Mouse (Mus musculus) forebrain, embryonic 12.5 days (tissue): ENCODE data around the gene Il17rc. TPM values are rescaled to one million over a fixed set of nuclear protein-coding genes. Genes with fewer than 3 reads are reported as not detected.

ENCODE experiments used
- ATAC-seq: fragments of 200-750 bp; cut with Nextera tagmentation; 2 replicates; pipeline ENCODE4 v1.8.0; 2017; ENCODE audit warnings: moderate TSS enrichment; ENCODE audit not compliant: low FRiP score
- H3K27ac ChIP-seq: fragments of 300-500 bp; sonication (generic); 2 replicates; pipeline ENCODE4 v1.5.1; 2016; ENCODE audit warnings: mild to moderate bottlenecking
- H3K27me3 ChIP-seq: fragments of 300-500 bp; sonication (generic); 2 replicates; pipeline ENCODE4 v1.6.1; 2016; ENCODE audit warnings: mild to moderate bottlenecking
- H3K36me3 ChIP-seq: fragments of 300-500 bp; sonication (generic); replicated peaks from 2 replicates; pipeline ENCODE4 v1.6.1; 2016; ENCODE audit warnings: mild to moderate bottlenecking
- H3K4me1 ChIP-seq: fragments of 300-500 bp; sonication (generic); 2 replicates; pipeline ENCODE4 v1.6.1; 2016
- H3K4me2 ChIP-seq: fragments of 300-500 bp; sonication (generic); 2 replicates; pipeline ENCODE4 v1.6.1; 2016; ENCODE audit warnings: mild to moderate bottlenecking, moderate library complexity
- H3K4me3 ChIP-seq: fragments of 300-500 bp; sonication (generic); replicated peaks from 2 replicates; pipeline ENCODE4 v1.5.1; 2016; ENCODE audit warnings: mild to moderate bottlenecking
- H3K9ac ChIP-seq: fragments of 300-500 bp; sonication (generic); 2 replicates; pipeline ENCODE4 v1.6.1; 2016; ENCODE audit warnings: mild to moderate bottlenecking
- H3K9me3 ChIP-seq: fragments of 300-500 bp; sonication (generic); 2 replicates; pipeline ENCODE4 v1.6.1; 2016
- WGBS: fragments of 180-500 bp; shearing (Covaris S2); methylation state at CpG from one replicate; pipeline ENCODE4 v1.1.7; 2016; 5-methylcytosine and 5-hydroxymethylcytosine counted together
- polyA plus RNA-seq: library from polyadenylated mRNA; unstranded; fragments of >200 nt; fragmentation: Nextera tagmentation; extraction: Ambion mirVana; gene quantifications from 2 replicates; pipeline ENCODE4 v1.2.1, GENCODE M21; 2016

Il17rc gene
- polyA plus RNA-seq, result 1.6 and 2.2 TPM in 2 replicates

- no peak for ATAC-seq
- Histone ChIP-seq H3K27ac (no peak within 1 kb of the TSS), H3K4me2 (no peak within 1 kb of the TSS), H3K27me3 (peaks cover 49% of the 10 kb centered on the region), H3K9me3 (no peaks in the 10 kb centered on the region), H3K4me1 (peaks cover 11% of the 10 kb centered on the region), H3K36me3 (no peaks in the 10 kb centered on the region), H3K9ac (peak within 1 kb of the TSS; percentile 17), H3K4me3 (no peak within 1 kb of the TSS)
- WGBS, result 19% methylated on average over 12 of the region's 12 CpGs
These were observed at the start of gene Il17rc for GRCm38 (mm10) chr6:113471297-113471936. Il17rc (plus strand) TSS chr6:113471427.

- Histone ChIP-seq H3K36me3 (no peaks in the 10 kb centered on the region), H3K9me3 (peaks cover 6% of the 10 kb centered on the region; the same call in 1 of the 2 replicates), H3K4me3 (no peak overlapping the region), H3K4me1 (peaks cover 12% of the 10 kb centered on the region), H3K4me2 (no peak overlapping the region), H3K9ac (no peak overlapping the region), H3K27me3 (no peaks in the 10 kb centered on the region), H3K27ac (no peak overlapping the region)
- WGBS, result 79% methylated on average over 4 of the region's 4 CpGs
- ATAC-seq, result no peak
These were observed 48.2 kb upstream of the Il17rc start for GRCm38 (mm10) chr6:113423000-113423399.

GRCm38 (mm10) chr6:113424187-113424586 is 47.0 kb upstream of the Il17rc start:
- Histone ChIP-seq H3K27ac (no peak overlapping the region), H3K4me3 (no peak overlapping the region), H3K4me1 (peaks cover 4% of the 10 kb centered on the region), H3K9me3 (peaks cover 6% of the 10 kb centered on the region; the same call in 1 of the 2 replicates), H3K9ac (no peak overlapping the region), H3K4me2 (no peak overlapping the region), H3K27me3 (no peaks in the 10 kb centered on the region), H3K36me3 (no peaks in the 10 kb centered on the region)
- no peak for ATAC-seq
- WGBS, result 87% methylated on average over 7 of the region's 7 CpGs

- no peak for ATAC-seq
- no peak overlapping the region for H3K9ac ChIP-seq
- 89% methylated on average over 4 of the region's 4 CpGs for WGBS
- H3K4me2 ChIP-seq, result no peak overlapping the region
- H3K4me1 ChIP-seq, result no peaks in the 10 kb centered on the region
- no peak overlapping the region for H3K27ac ChIP-seq
- no peak overlapping the region for H3K4me3 ChIP-seq
- no peaks in the 10 kb centered on the region for H3K27me3 ChIP-seq
- H3K36me3 ChIP-seq, result no peaks in the 10 kb centered on the region
- H3K9me3 ChIP-seq, result peaks cover 6% of the 10 kb centered on the region; the same call in 1 of the 2 replicates
These were observed 44.5 kb upstream of the Il17rc start for GRCm38 (mm10) chr6:113426696-113427095.

GRCm38 (mm10) chr6:113427397-113427796 is 43.8 kb upstream of the Il17rc start:
- Histone ChIP-seq H3K36me3 (no peaks in the 10 kb centered on the region), H3K9ac (no peak overlapping the region), H3K4me3 (no peak overlapping the region), H3K9me3 (peaks cover 6% of the 10 kb centered on the region; the same call in 1 of the 2 replicates), H3K27me3 (no peaks in the 10 kb centered on the region), H3K4me2 (no peak overlapping the region), H3K4me1 (no peaks in the 10 kb centered on the region), H3K27ac (no peak overlapping the region)
- 63% methylated on average over 3 of the region's 3 CpGs for WGBS
- ATAC-seq, result no peak

GRCm38 (mm10) chr6:113428006-113428405 is 43.2 kb upstream of the Il17rc start:
- no peaks in the 10 kb centered on the region for H3K27me3 ChIP-seq
- H3K9me3 ChIP-seq, result peaks cover 6% of the 10 kb centered on the region; the same call in 1 of the 2 replicates
- 94% methylated on average over 16 of the region's 16 CpGs for WGBS
- no peaks in the 10 kb centered on the region for H3K36me3 ChIP-seq
- no peak for ATAC-seq
- H3K4me1 ChIP-seq, result no peaks in the 10 kb centered on the region
- H3K4me3 ChIP-seq, result no peak overlapping the region
- H3K4me2 ChIP-seq, result no peak overlapping the region
- no peak overlapping the region for H3K9ac ChIP-seq
- H3K27ac ChIP-seq, result no peak overlapping the region

- peaks cover 6% of the 10 kb centered on the region; the same call in 1 of the 2 replicates for H3K9me3 ChIP-seq
- no peaks in the 10 kb centered on the region for H3K27me3 ChIP-seq
- no peaks in the 10 kb centered on the region for H3K4me1 ChIP-seq
- H3K27ac ChIP-seq, result no peak overlapping the region
- ATAC-seq, result no peak
- H3K4me2 ChIP-seq, result no peak overlapping the region
- no peak overlapping the region for H3K4me3 ChIP-seq
- H3K9ac ChIP-seq, result no peak overlapping the region
- H3K36me3 ChIP-seq, result no peaks in the 10 kb centered on the region
- WGBS, result 80% methylated on average over 3 of the region's 3 CpGs
These were observed 41.3 kb upstream of the Il17rc start for GRCm38 (mm10) chr6:113429965-113430364.

GRCm38 (mm10) chr6:113430846-113431245 is 40.4 kb upstream of the Il17rc start:
- Histone ChIP-seq H3K27ac (no peak overlapping the region), H3K4me2 (no peak overlapping the region), H3K4me1 (no peaks in the 10 kb centered on the region), H3K27me3 (no peaks in the 10 kb centered on the region), H3K9ac (no peak overlapping the region), H3K36me3 (no peaks in the 10 kb centered on the region), H3K9me3 (peaks cover 6% of the 10 kb centered on the region; the same call in 1 of the 2 replicates), H3K4me3 (no peak overlapping the region)
- 71% methylated on average over 3 of the region's 3 CpGs for WGBS
- ATAC-seq, result no peak

GRCm38 (mm10) chr6:113431801-113432200 is 39.4 kb upstream of the Il17rc start:
- H3K4me2 ChIP-seq, result no peak overlapping the region

GRCm38 (mm10) chr6:113433661-113434060 is 37.6 kb upstream of the Il17rc start:
- no peaks in the 10 kb centered on the region for H3K4me1 ChIP-seq
- ATAC-seq, result no peak
- no peak overlapping the region for H3K9ac ChIP-seq
- no peaks in the 10 kb centered on the region for H3K36me3 ChIP-seq
- WGBS, result 85% methylated on average over 3 of the region's 3 CpGs
- no peak overlapping the region for H3K4me2 ChIP-seq
- no peaks in the 10 kb centered on the region for H3K9me3 ChIP-seq
- no peak overlapping the region for H3K4me3 ChIP-seq
- no peaks in the 10 kb centered on the region for H3K27me3 ChIP-seq
- H3K27ac ChIP-seq, result no peak overlapping the region

More at GRCm38 (mm10) chr6:113431801-113432200, 39.4 kb upstream of the Il17rc start:
- Histone ChIP-seq H3K4me1 (no peaks in the 10 kb centered on the region), H3K4me3 (no peak overlapping the region), H3K36me3 (no peaks in the 10 kb centered on the region), H3K9ac (no peak overlapping the region), H3K27ac (no peak overlapping the region), H3K27me3 (no peaks in the 10 kb centered on the region), H3K9me3 (peaks cover 6% of the 10 kb centered on the region; the same call in 1 of the 2 replicates)
- 76% methylated on average over 3 of the region's 3 CpGs for WGBS
- no peak for ATAC-seq

GRCm38 (mm10) chr6:113434691-113435090 is 36.5 kb upstream of the Il17rc start:
- 79% methylated on average over 7 of the region's 7 CpGs for WGBS
- Histone ChIP-seq H3K27me3 (no peaks in the 10 kb centered on the region), H3K9me3 (no peaks in the 10 kb centered on the region), H3K4me3 (no peak overlapping the region), H3K9ac (no peak overlapping the region), H3K4me1 (no peaks in the 10 kb centered on the region), H3K36me3 (no peaks in the 10 kb centered on the region), H3K27ac (no peak overlapping the region), H3K4me2 (no peak overlapping the region)
- no peak for ATAC-seq

GRCm38 (mm10) chr6:113435664-113436205 is 35.5 kb upstream of the Il17rc start, which contains the start of gene Cidec:
Cidec (minus strand) TSS chr6:113435760.
- 80% methylated on average over 9 of the region's 9 CpGs for WGBS
- Histone ChIP-seq H3K4me1 (no peaks in the 10 kb centered on the region), H3K4me3 (no peak within 1 kb of the TSS), H3K36me3 (no peaks in the 10 kb centered on the region), H3K4me2 (no peak within 1 kb of the TSS), H3K27me3 (no peaks in the 10 kb centered on the region), H3K27ac (no peak within 1 kb of the TSS), H3K9ac (no peak within 1 kb of the TSS), H3K9me3 (no peaks in the 10 kb centered on the region)
- ATAC-seq, result no peak

- H3K4me2 ChIP-seq, result no peak overlapping the region
- no peak overlapping the region for H3K9ac ChIP-seq
- no peak overlapping the region for H3K4me3 ChIP-seq
- H3K4me1 ChIP-seq, result no peaks in the 10 kb centered on the region
- ATAC-seq, result no peak
- no peaks in the 10 kb centered on the region for H3K27me3 ChIP-seq
- no peaks in the 10 kb centered on the region for H3K36me3 ChIP-seq
- no peak overlapping the region for H3K27ac ChIP-seq
- 79% methylated on average over 12 of the region's 12 CpGs for whole genome bisulfite sequencing
- no peaks in the 10 kb centered on the region for H3K9me3 ChIP-seq
These were observed 34.1 kb upstream of the Il17rc start for GRCm38 (mm10) chr6:113437135-113437534.
